Mouse (Mus musculus): ENCODE data around the gene Rab43. TPM values are rescaled to one million over a fixed set of nuclear protein-coding genes. Genes with fewer than 3 reads are reported as not detected.

The Rab43 gene
- polyA plus RNA-seq, 1 experiment from 2014 or later = 10.9 TPM

- Histone ChIP-seq H3K4me3 (ENCODE audit: low read depth, low read length) (no peak overlapping the region), H3K4me2 (replicated peaks; ENCODE audit: low read depth, low read length) (no peak overlapping the region), H3K27me3 (ENCODE audit: control insufficient read depth, insufficient read depth, low read length) (no peaks in the 10 kb centered on the region), H3K9ac (replicated peaks; ENCODE audit: low read depth, low read length) (no peak overlapping the region), H3K36me3 (ENCODE audit: control insufficient read depth, insufficient read depth, low read length) (peaks cover 9% of the 10 kb centered on the region; the same call in 1 of the 2 replicates), H3K9me3 (ENCODE audit: control insufficient read depth, low read depth, low read length) (no peaks in the 10 kb centered on the region), H3K27ac (ENCODE audit: low read length) (no peak overlapping the region), H3K4me1 (ENCODE audit: control insufficient read depth, insufficient read depth, low read length) (peaks cover 3% of the 10 kb centered on the region; the same call in 1 of the 2 replicates)
- ATAC-seq (ENCODE audit: insufficient number of reproducible peaks, insufficient read depth, low FRiP score, low read depth) = no peak
- 83% methylated on average over 6 of the region's 6 CpGs for WGBS
These were observed 24.7 kb downstream of the Rab43 start for GRCm38 (mm10) chr6:87787108-87787890.

DNA sequence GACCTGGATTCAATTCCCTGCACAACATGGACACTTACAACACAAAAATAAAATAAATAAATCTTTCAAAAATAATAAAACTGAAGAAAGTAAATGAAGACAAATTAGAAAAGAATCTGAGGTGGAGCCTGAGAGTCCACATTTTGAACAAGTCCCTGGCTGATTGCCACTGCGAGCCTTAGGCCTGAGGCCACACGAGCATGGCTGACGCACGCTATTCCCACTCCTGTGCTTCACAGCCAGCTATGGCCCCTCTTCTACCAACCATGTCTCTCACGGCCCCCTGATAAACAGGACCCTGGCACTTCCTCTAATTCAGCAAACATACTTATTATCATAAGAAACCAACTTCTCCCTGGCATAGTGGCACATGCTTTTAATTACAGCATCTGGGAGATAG is 25.3 kb downstream of the Rab43 start:
- H3K4me3 ChIP-seq (ENCODE audit: low read depth, low read length) = no peak overlapping the region
- H3K27ac ChIP-seq (ENCODE audit: low read length) = no peak overlapping the region
- peaks cover 4% of the 10 kb centered on the region; the same call in 1 of the 2 replicates for H3K36me3 ChIP-seq (ENCODE audit: control insufficient read depth, insufficient read depth, low read length)
- no peaks in the 10 kb centered on the region for H3K27me3 ChIP-seq (ENCODE audit: control insufficient read depth, insufficient read depth, low read length)
- 78% methylated on average over 5 of the region's 5 CpGs for WGBS
- H3K4me2 ChIP-seq (replicated peaks; ENCODE audit: low read depth, low read length) = no peak overlapping the region
- ATAC-seq (ENCODE audit: insufficient number of reproducible peaks, insufficient read depth, low FRiP score, low read depth) = no peak
- H3K9ac ChIP-seq (replicated peaks; ENCODE audit: low read depth, low read length) = no peak overlapping the region
- H3K9me3 ChIP-seq (ENCODE audit: control insufficient read depth, low read depth, low read length) = no peaks in the 10 kb centered on the region
- H3K4me1 ChIP-seq (ENCODE audit: control insufficient read depth, insufficient read depth, low read length) = peaks cover 3% of the 10 kb centered on the region; the same call in 1 of the 2 replicates

DNA sequence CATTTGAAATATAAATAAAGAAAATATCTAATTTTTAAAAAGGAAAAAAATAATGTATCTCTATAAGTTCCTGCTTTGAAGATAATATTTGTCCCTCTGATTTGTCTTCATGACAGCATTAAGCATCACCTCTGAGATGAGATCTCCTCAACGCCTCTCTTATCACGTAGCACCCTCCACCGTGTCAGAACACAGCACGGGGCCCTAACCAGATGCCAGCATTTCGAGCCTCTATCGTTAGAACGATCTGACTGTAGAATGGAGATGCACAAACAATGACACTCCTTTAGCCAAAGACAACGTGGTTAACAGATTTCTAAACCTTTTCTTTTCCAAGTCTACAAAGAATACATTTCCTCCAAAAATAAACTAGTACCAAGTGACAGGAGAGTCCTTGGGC is 27.9 kb downstream of the Rab43 start:
- Histone ChIP-seq H3K4me3 (ENCODE audit: low read depth, low read length) (no peak overlapping the region), H3K4me1 (ENCODE audit: control insufficient read depth, insufficient read depth, low read length) (no peaks in the 10 kb centered on the region), H3K4me2 (replicated peaks; ENCODE audit: low read depth, low read length) (no peak overlapping the region), H3K27ac (ENCODE audit: low read length) (no peak overlapping the region), H3K27me3 (ENCODE audit: control insufficient read depth, insufficient read depth, low read length) (no peaks in the 10 kb centered on the region), H3K9me3 (ENCODE audit: control insufficient read depth, low read depth, low read length) (no peaks in the 10 kb centered on the region), H3K9ac (replicated peaks; ENCODE audit: low read depth, low read length) (no peak overlapping the region), H3K36me3 (ENCODE audit: control insufficient read depth, insufficient read depth, low read length) (no peaks in the 10 kb centered on the region)
- no peak for ATAC-seq (ENCODE audit: insufficient number of reproducible peaks, insufficient read depth, low FRiP score, low read depth)
- WGBS = 72% methylated on average over 8 of the region's 8 CpGs

DNA sequence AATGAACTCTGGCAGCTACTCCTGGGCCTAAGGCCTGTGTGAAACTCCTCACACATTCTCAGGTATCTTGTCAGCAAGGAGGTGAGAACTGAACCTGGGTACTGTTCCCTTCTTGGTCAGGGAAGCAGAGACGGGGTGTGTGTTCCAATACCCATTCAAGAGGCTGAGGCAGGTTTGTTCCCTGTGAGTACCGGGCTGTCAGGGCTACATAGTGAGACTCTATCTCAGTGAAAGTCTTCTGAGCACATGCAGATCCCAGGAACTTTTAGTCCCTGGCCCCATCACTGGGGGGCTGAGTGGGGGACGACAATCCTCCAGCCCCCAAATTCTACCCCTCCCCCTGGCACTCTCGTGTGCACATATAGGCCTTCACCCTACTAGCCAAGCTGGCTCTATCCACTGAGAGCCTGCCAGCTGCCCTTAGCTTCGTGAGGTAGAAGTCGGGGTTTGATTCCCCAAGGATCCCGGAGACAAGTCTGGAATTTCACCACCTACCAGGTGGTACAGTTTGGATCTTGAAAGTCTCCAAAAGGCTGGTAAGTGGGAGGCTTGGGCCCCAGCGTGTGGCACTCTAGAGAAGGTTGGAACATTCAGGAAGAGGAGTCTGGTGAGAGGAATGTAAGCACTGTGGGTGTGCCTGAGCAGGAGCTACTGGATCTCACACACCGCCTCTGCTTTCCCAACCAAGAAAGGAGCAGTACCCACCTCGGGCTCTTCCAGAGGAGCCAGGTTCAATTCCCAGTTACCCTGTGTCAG is 31.2 kb downstream of the Rab43 start:
- Histone ChIP-seq H3K4me1 (ENCODE audit: control insufficient read depth, insufficient read depth, low read length) (no peaks in the 10 kb centered on the region), H3K27me3 (ENCODE audit: control insufficient read depth, insufficient read depth, low read length) (no peaks in the 10 kb centered on the region), H3K4me3 (ENCODE audit: low read depth, low read length) (no peak overlapping the region), H3K4me2 (replicated peaks; ENCODE audit: low read depth, low read length) (no peak overlapping the region), H3K27ac (ENCODE audit: low read length) (no peak overlapping the region), H3K36me3 (ENCODE audit: control insufficient read depth, insufficient read depth, low read length) (no peaks in the 10 kb centered on the region), H3K9me3 (ENCODE audit: control insufficient read depth, low read depth, low read length) (no peaks in the 10 kb centered on the region), H3K9ac (replicated peaks; ENCODE audit: low read depth, low read length) (no peak overlapping the region)
- no peak for ATAC-seq (ENCODE audit: insufficient number of reproducible peaks, insufficient read depth, low FRiP score, low read depth)
- WGBS = 82% methylated on average over 10 of the region's 10 CpGs

GRCm38 (mm10) chr6:87779174-87780165 is 32.5 kb downstream of the Rab43 start:
- 83% methylated on average over 11 of the region's 11 CpGs for WGBS
- H3K9ac ChIP-seq (replicated peaks; ENCODE audit: low read depth, low read length) = no peak overlapping the region
- ATAC-seq (ENCODE audit: insufficient number of reproducible peaks, insufficient read depth, low FRiP score, low read depth) = no peak
- no peaks in the 10 kb centered on the region for H3K36me3 ChIP-seq (ENCODE audit: control insufficient read depth, insufficient read depth, low read length)
- H3K9me3 ChIP-seq (ENCODE audit: control insufficient read depth, low read depth, low read length) = no peaks in the 10 kb centered on the region
- H3K4me1 ChIP-seq (ENCODE audit: control insufficient read depth, insufficient read depth, low read length) = no peaks in the 10 kb centered on the region
- no peak overlapping the region for H3K27ac ChIP-seq (ENCODE audit: low read length)
- no peak overlapping the region for H3K4me2 ChIP-seq (replicated peaks; ENCODE audit: low read depth, low read length)
- H3K4me3 ChIP-seq (ENCODE audit: low read depth, low read length) = no peak overlapping the region
- no peaks in the 10 kb centered on the region for H3K27me3 ChIP-seq (ENCODE audit: control insufficient read depth, insufficient read depth, low read length)

- Histone ChIP-seq H3K36me3 (ENCODE audit: control insufficient read depth, insufficient read depth, low read length) (no peaks in the 10 kb centered on the region), H3K9ac (replicated peaks; ENCODE audit: low read depth, low read length) (no peak overlapping the region), H3K4me1 (ENCODE audit: control insufficient read depth, insufficient read depth, low read length) (no peaks in the 10 kb centered on the region), H3K9me3 (ENCODE audit: control insufficient read depth, low read depth, low read length) (no peaks in the 10 kb centered on the region), H3K27me3 (ENCODE audit: control insufficient read depth, insufficient read depth, low read length) (no peaks in the 10 kb centered on the region), H3K27ac (ENCODE audit: low read length) (no peak overlapping the region), H3K4me3 (ENCODE audit: low read depth, low read length) (no peak overlapping the region), H3K4me2 (replicated peaks; ENCODE audit: low read depth, low read length) (no peak overlapping the region)
- no peak for ATAC-seq (ENCODE audit: insufficient number of reproducible peaks, insufficient read depth, low FRiP score, low read depth)
- 72% methylated on average over 11 of the region's 11 CpGs for WGBS
These were observed 33.4 kb downstream of the Rab43 start for GRCm38 (mm10) chr6:87778294-87779173.

- no peak within 1 kb of the TSS for H3K4me3 ChIP-seq (ENCODE audit: low read depth, low read length)
- no peak for ATAC-seq (ENCODE audit: insufficient number of reproducible peaks, insufficient read depth, low FRiP score, low read depth)
- H3K4me2 ChIP-seq (replicated peaks; ENCODE audit: low read depth, low read length) = no peak within 1 kb of the TSS
- WGBS = 73% methylated on average over 2 of the region's 2 CpGs
- no peaks in the 10 kb centered on the region for H3K27me3 ChIP-seq (ENCODE audit: control insufficient read depth, insufficient read depth, low read length)
- H3K27ac ChIP-seq (ENCODE audit: low read length) = no peak within 1 kb of the TSS
- H3K9me3 ChIP-seq (ENCODE audit: control insufficient read depth, low read depth, low read length) = no peaks in the 10 kb centered on the region
- no peaks in the 10 kb centered on the region for H3K4me1 ChIP-seq (ENCODE audit: control insufficient read depth, insufficient read depth, low read length)
- no peaks in the 10 kb centered on the region for H3K36me3 ChIP-seq (ENCODE audit: control insufficient read depth, insufficient read depth, low read length)
- no peak within 1 kb of the TSS for H3K9ac ChIP-seq (replicated peaks; ENCODE audit: low read depth, low read length)
These were observed 34.1 kb downstream of the Rab43 start, which contains the start of gene Gp9 for GRCm38 (mm10) chr6:87777842-87778241. Gene Gp9, plus strand, starts transcription at chr6:87778072.
